Mouse (Mus musculus) adrenal gland, adult 2 months (tissue): ENCODE data around the gene Htra2. TPM values are rescaled to one million over a fixed set of nuclear protein-coding genes. Genes with fewer than 3 reads are reported as not detected.

ENCODE experiments used
- DNase-seq: peaks from one replicate; pipeline ENCODE4 v3.0.0; 2021
- long read RNA-seq: library from polyadenylated mRNA; stranded (forward); transcript quantifications from one replicate; pipeline ENCODE4 v2.0.0, GENCODE M21; 2021
- polyA plus RNA-seq: library from polyadenylated mRNA; depleted of rRNA; stranded (reverse); fragments of >200 nt; gene quantifications from 2 replicates; pipeline ENCODE4 v1.2.3, GENCODE M21; 2012; rRNA removed
- total RNA-seq, 2 experiments: library from RNA; stranded (reverse); gene quantifications; 2 replicates each; pipeline ENCODE4 v1.2.3; 2021

Gene Htra2
- total RNA-seq (10 to 100 TPM; 42.6 to 63.6 TPM), polyA plus RNA-seq (74.2 and 89.8 TPM in 2 replicates)
- long read RNA-seq, transcript Htra2-201 (8 exons, 1,725 nt), result major isoform, 61 of 79 reads
- long read RNA-seq, partial matches to known transcripts, result 5 of 79 reads
- long read RNA-seq, other reads (novel, unspliced or antisense), result 10 of 79 reads

- DNase-seq, result no peak
Observed at GRCm38 (mm10) chr6:83054871-83055431, at the start of gene Htra2. Gene Htra2, minus strand, starts transcription at chr6:83055273.

GRCm38 (mm10) chr6:83104158-83104557 lies 49.1 kb upstream of the Htra2 start:
- no peak for DNase-seq

GRCm38 (mm10) chr6:83103130-83103650 lies 48.1 kb upstream of the Htra2 start:
- DNase-seq, result no peak

- DNase-seq, result peak; percentile 85
Observed at GRCm38 (mm10) chr6:83101688-83102556, 46.8 kb upstream of the Htra2 start.

GRCm38 (mm10) chr6:83101316-83101687 lies 46.2 kb upstream of the Htra2 start, which contains the start of the genes Ccdc142 and Gm42688:
Gene Ccdc142, plus strand, starts transcription at chr6:83101601.
Gene Gm42688, plus strand, starts transcription at chr6:83101617.
- DNase-seq, result peak; percentile 94

- DNase-seq, result peak; percentile 81
Observed at GRCm38 (mm10) chr6:83098411-83098810, 43.3 kb upstream of the Htra2 start.

- DNase-seq, result no peak
Observed at GRCm38 (mm10) chr6:83095968-83096367, 40.9 kb upstream of the Htra2 start.

- no peak for DNase-seq
Observed at GRCm38 (mm10) chr6:83092416-83093127, 37.5 kb upstream of the Htra2 start.

GRCm38 (mm10) chr6:83087926-83088260 lies 32.8 kb upstream of the Htra2 start:
- no peak for DNase-seq

- peak; percentile 81 for DNase-seq
Observed at GRCm38 (mm10) chr6:83087205-83087925, 32.3 kb upstream of the Htra2 start.

GRCm38 (mm10) chr6:83086121-83087035 lies 31.3 kb upstream of the Htra2 start, which contains the start of gene Lbx2:
Gene Lbx2, plus strand, starts transcription at chr6:83086367.
- peak; percentile 82 for DNase-seq

GRCm38 (mm10) chr6:83084477-83084876 lies 29.4 kb upstream of the Htra2 start:
- DNase-seq, result no peak

GRCm38 (mm10) chr6:83083497-83083896 lies 28.4 kb upstream of the Htra2 start:
- no peak for DNase-seq

GRCm38 (mm10) chr6:83080210-83080609 lies 25.1 kb upstream of the Htra2 start:
- DNase-seq, result peak; percentile 1

- DNase-seq, result peak; percentile 99
Observed at GRCm38 (mm10) chr6:83078324-83078858, 23.3 kb upstream of the Htra2 start.

- peak; percentile 77 for DNase-seq
Observed at GRCm38 (mm10) chr6:83077630-83078323, 22.7 kb upstream of the Htra2 start, which contains the start of gene Pcgf1. Gene Pcgf1, plus strand, starts transcription at chr6:83077869.

GRCm38 (mm10) chr6:83074979-83075378 lies 19.9 kb upstream of the Htra2 start:
- no peak for DNase-seq

- DNase-seq, result peak; percentile 52
Observed at GRCm38 (mm10) chr6:83071220-83071619, 16.1 kb upstream of the Htra2 start.
